Mouse (Mus musculus): ENCODE results near the gene Scamp4. TPM values are rescaled to one million over a fixed set of nuclear protein-coding genes. Genes with fewer than 3 reads are reported as not detected.
A peak's percentile ranks its signal among the peaks of the same experiment; 100 is the strongest.

The Scamp4 gene
- total and polyA plus RNA-seq, 2 experiments from 2014 or later: 39.2 to 44.5 TPM

GRCm38 (mm10) chr10:80586407-80587304 lies 16.0 kb upstream of the Scamp4 start:
- Histone ChIP-seq H3K9ac (replicated peaks; ENCODE audit: low read depth, low read length) (peak overlapping the region; percentile 30; the same call in 1 of the 2 replicates), H3K4me1 (ENCODE audit: control insufficient read depth, insufficient read depth) (peaks cover 24% of the 10 kb centered on the region), H3K4me2 (ENCODE audit: low read depth, low read length) (peak overlapping the region; percentile 46), H3K4me3 (ENCODE audit: low read depth, low read length) (peak overlapping the region; percentile 23), H3K36me3 (replicated peaks; ENCODE audit: control insufficient read depth, insufficient read depth, low read length) (peaks cover 5% of the 10 kb centered on the region), H3K27ac (ENCODE audit: low read depth) (peak overlapping the region; percentile 81), H3K27me3 (ENCODE audit: control insufficient read depth, insufficient read depth, low read length) (no peaks in the 10 kb centered on the region), H3K9me3 (replicated peaks; ENCODE audit: control insufficient read depth, low read length) (no peaks in the 10 kb centered on the region)
- DNase-seq (ENCODE audit: low spot score) (no peak), ATAC-seq (ENCODE audit: insufficient read depth, low read depth) (no peak)
- WGBS: 88% methylated on average over 43 of the region's 51 CpGs
- TF ChIP-seq CTCF (IDR thresholded peaks at IDR 0.05; ENCODE audit: low read depth): no peak
- TF ChIP-seq EP300 (IDR thresholded peaks at IDR 0.05; ENCODE audit: low read depth): no peak

- H3K9ac ChIP-seq (replicated peaks; ENCODE audit: low read depth, low read length): no peak overlapping the region
Observed at GRCm38 (mm10) chr10:80587305-80587657, 15.4 kb upstream of the Scamp4 start.

GRCm38 (mm10) chr10:80589127-80589878 lies 13.4 kb upstream of the Scamp4 start:
- Histone ChIP-seq H3K9me3 (replicated peaks; ENCODE audit: control insufficient read depth, low read length) (no peaks in the 10 kb centered on the region), H3K27me3 (ENCODE audit: control insufficient read depth, insufficient read depth, low read length) (no peaks in the 10 kb centered on the region), H3K9ac (replicated peaks; ENCODE audit: low read depth, low read length) (peak overlapping the region; percentile 93), H3K36me3 (replicated peaks; ENCODE audit: control insufficient read depth, insufficient read depth, low read length) (peaks cover 5% of the 10 kb centered on the region; the same call in 1 of the 2 replicates), H3K27ac (ENCODE audit: low read depth) (peak overlapping the region; percentile 76), H3K4me2 (ENCODE audit: low read depth, low read length) (peak overlapping the region; percentile 97), H3K4me3 (ENCODE audit: low read depth, low read length) (peak overlapping the region; percentile 80), H3K4me1 (ENCODE audit: control insufficient read depth, insufficient read depth) (peaks cover 22% of the 10 kb centered on the region)
- TF ChIP-seq EP300 (IDR thresholded peaks at IDR 0.05; ENCODE audit: low read depth): no peak
- no peak for TF ChIP-seq CTCF (IDR thresholded peaks at IDR 0.05; ENCODE audit: low read depth)
- DNase-seq (ENCODE audit: low spot score) (no peak), ATAC-seq (ENCODE audit: insufficient read depth, low read depth) (no peak)
- 4% methylated on average over 12 of the region's 12 CpGs for WGBS

More at GRCm38 (mm10) chr10:80587305-80587657, 15.4 kb upstream of the Scamp4 start:
- 52% methylated on average over 4 of the region's 4 CpGs for WGBS
- no peak overlapping the region; the same call in 1 of the 2 replicates for H3K4me3 ChIP-seq (ENCODE audit: low read depth, low read length)
- H3K4me1 ChIP-seq (ENCODE audit: control insufficient read depth, insufficient read depth): peaks cover 24% of the 10 kb centered on the region
- DNase-seq (ENCODE audit: low spot score) (peak; percentile 65), ATAC-seq (ENCODE audit: insufficient read depth, low read depth) (peak; percentile 40)
- peak; percentile 67 for TF ChIP-seq EP300 (IDR thresholded peaks at IDR 0.05; ENCODE audit: low read depth)
- TF ChIP-seq CTCF (IDR thresholded peaks at IDR 0.05; ENCODE audit: low read depth): no peak
- H3K36me3 ChIP-seq (replicated peaks; ENCODE audit: control insufficient read depth, insufficient read depth, low read length): peaks cover 5% of the 10 kb centered on the region; the same call in 1 of the 2 replicates
- H3K9me3 ChIP-seq (replicated peaks; ENCODE audit: control insufficient read depth, low read length): no peaks in the 10 kb centered on the region
- peak overlapping the region; percentile 81 for H3K27ac ChIP-seq (ENCODE audit: low read depth)
- H3K27me3 ChIP-seq (ENCODE audit: control insufficient read depth, insufficient read depth, low read length): no peaks in the 10 kb centered on the region
- peak overlapping the region; percentile 46 for H3K4me2 ChIP-seq (ENCODE audit: low read depth, low read length)

GRCm38 (mm10) chr10:80589879-80590854 lies 12.5 kb upstream of the Scamp4 start, which contains the start of gene Abhd17a:
TSS of gene Abhd17a (minus strand) at chr10:80590341.
- ATAC-seq (ENCODE audit: insufficient read depth, low read depth): peak; percentile 96
- Histone ChIP-seq H3K4me1 (ENCODE audit: control insufficient read depth, insufficient read depth) (peaks cover 17% of the 10 kb centered on the region), H3K36me3 (replicated peaks; ENCODE audit: control insufficient read depth, insufficient read depth, low read length) (peaks cover 5% of the 10 kb centered on the region; the same call in 1 of the 2 replicates), H3K27ac (ENCODE audit: low read depth) (peak within 1 kb of the TSS; percentile 76), H3K9me3 (replicated peaks; ENCODE audit: control insufficient read depth, low read length) (no peaks in the 10 kb centered on the region), H3K4me2 (ENCODE audit: low read depth, low read length) (peak within 1 kb of the TSS; percentile 97), H3K27me3 (ENCODE audit: control insufficient read depth, insufficient read depth, low read length) (no peaks in the 10 kb centered on the region), H3K9ac (replicated peaks; ENCODE audit: low read depth, low read length) (peak within 1 kb of the TSS; percentile 93), H3K4me3 (ENCODE audit: low read depth, low read length) (peak within 1 kb of the TSS; percentile 80)
- under 1% methylated on average over 71 of the region's 73 CpGs for WGBS
- TF ChIP-seq EP300 (IDR thresholded peaks at IDR 0.05; ENCODE audit: low read depth) (no peak), CTCF (IDR thresholded peaks at IDR 0.05; ENCODE audit: low read depth) (no peak)
- peak; percentile 98 for DNase-seq (ENCODE audit: low spot score)
